Mouse (Mus musculus): ENCODE measurements at regions not wholly inside any gene's neighbourhood (a gene's known extent, or its start where the extent isn't known, plus 50 kb on each side); places are given as distances from the start of the nearest gene placed in this dataset.
A peak's percentile ranks its signal among the peaks of the same experiment; 100 is the strongest.

GRCm38 (mm10) chr13:63654514-63654913 lies 81.1 kb upstream of the Ptch1 start:
- Histone ChIP-seq H3K9me3 (ENCODE audit: control insufficient read depth, low read length) (no peaks in the 10 kb centered on the region), H3K27ac (no peak overlapping the region), H3K4me1 (replicated peaks; ENCODE audit: control insufficient read depth, insufficient read depth, low read length) (no peaks in the 10 kb centered on the region), H3K4me2 (replicated peaks) (no peak overlapping the region), H3K27me3 (ENCODE audit: control insufficient read depth, insufficient read depth, low read length) (no peaks in the 10 kb centered on the region), H3K36me3 (replicated peaks; ENCODE audit: control insufficient read depth, insufficient read depth) (no peaks in the 10 kb centered on the region), H3K4me3 (replicated peaks; ENCODE audit: low read length) (no peak overlapping the region), H3K9ac (no peak overlapping the region)
- ATAC-seq (ENCODE audit: low FRiP score): no peak
- DNase-seq (ENCODE audit: low spot score): peak; percentile 30
- WGBS: 64% methylated on average over 6 of the region's 6 CpGs

- H3K9ac ChIP-seq: no peak overlapping the region
- no peak overlapping the region for H3K4me2 ChIP-seq (replicated peaks)
- ATAC-seq (ENCODE audit: low FRiP score) (no peak), DNase-seq (ENCODE audit: low spot score) (no peak)
- H3K4me3 ChIP-seq (replicated peaks; ENCODE audit: low read length): no peak overlapping the region
- 93% methylated on average over 8 of the region's 8 CpGs for WGBS
- H3K9me3 ChIP-seq (ENCODE audit: control insufficient read depth, low read length): no peaks in the 10 kb centered on the region
- H3K36me3 ChIP-seq (replicated peaks; ENCODE audit: control insufficient read depth, insufficient read depth): no peaks in the 10 kb centered on the region
- no peaks in the 10 kb centered on the region for H3K27me3 ChIP-seq (ENCODE audit: control insufficient read depth, insufficient read depth, low read length)
- H3K4me1 ChIP-seq (replicated peaks; ENCODE audit: control insufficient read depth, insufficient read depth, low read length): no peaks in the 10 kb centered on the region
- no peak overlapping the region for H3K27ac ChIP-seq
Observed at GRCm38 (mm10) chr13:63657115-63657514, 83.7 kb upstream of the Ptch1 start.

- H3K27me3 ChIP-seq (ENCODE audit: control insufficient read depth, insufficient read depth, low read length): no peaks in the 10 kb centered on the region
- no peak for DNase-seq (ENCODE audit: low spot score)
- WGBS: 87% methylated on average over 7 of the region's 7 CpGs
- H3K4me3 ChIP-seq (replicated peaks; ENCODE audit: low read length): no peak overlapping the region
- no peaks in the 10 kb centered on the region for H3K9me3 ChIP-seq (ENCODE audit: control insufficient read depth, low read length)
- ATAC-seq (ENCODE audit: low FRiP score): no peak
- H3K27ac ChIP-seq: no peak overlapping the region
- no peak overlapping the region for H3K4me2 ChIP-seq (replicated peaks)
- no peaks in the 10 kb centered on the region for H3K36me3 ChIP-seq (replicated peaks; ENCODE audit: control insufficient read depth, insufficient read depth)
- no peaks in the 10 kb centered on the region for H3K4me1 ChIP-seq (replicated peaks; ENCODE audit: control insufficient read depth, insufficient read depth, low read length)
- H3K9ac ChIP-seq: no peak overlapping the region
Observed at GRCm38 (mm10) chr13:63659412-63659811, 86.0 kb upstream of the Ptch1 start.

GRCm38 (mm10) chr13:63660431-63660830 lies 87.0 kb upstream of the Ptch1 start:
- Histone ChIP-seq H3K36me3 (replicated peaks; ENCODE audit: control insufficient read depth, insufficient read depth) (no peaks in the 10 kb centered on the region), H3K4me2 (replicated peaks) (no peak overlapping the region), H3K9ac (no peak overlapping the region), H3K4me3 (replicated peaks; ENCODE audit: low read length) (no peak overlapping the region), H3K27me3 (ENCODE audit: control insufficient read depth, insufficient read depth, low read length) (no peaks in the 10 kb centered on the region), H3K4me1 (replicated peaks; ENCODE audit: control insufficient read depth, insufficient read depth, low read length) (no peaks in the 10 kb centered on the region), H3K27ac (no peak overlapping the region), H3K9me3 (ENCODE audit: control insufficient read depth, low read length) (no peaks in the 10 kb centered on the region)
- WGBS: 84% methylated on average over 4 of the region's 4 CpGs
- DNase-seq (ENCODE audit: low spot score) (no peak), ATAC-seq (ENCODE audit: low FRiP score) (no peak)

- DNase-seq (ENCODE audit: low spot score) (no peak), ATAC-seq (ENCODE audit: low FRiP score) (no peak)
- no peaks in the 10 kb centered on the region for H3K27me3 ChIP-seq (ENCODE audit: control insufficient read depth, insufficient read depth, low read length)
- 16% methylated on average over 4 of the region's 4 CpGs for WGBS
- no peaks in the 10 kb centered on the region for H3K9me3 ChIP-seq (ENCODE audit: control insufficient read depth, low read length)
- no peaks in the 10 kb centered on the region for H3K36me3 ChIP-seq (replicated peaks; ENCODE audit: control insufficient read depth, insufficient read depth)
- H3K4me1 ChIP-seq (replicated peaks; ENCODE audit: control insufficient read depth, insufficient read depth, low read length): no peaks in the 10 kb centered on the region
- no peak overlapping the region for H3K4me3 ChIP-seq (replicated peaks; ENCODE audit: low read length)
- no peak overlapping the region for H3K4me2 ChIP-seq (replicated peaks)
- H3K9ac ChIP-seq: no peak overlapping the region
- H3K27ac ChIP-seq: no peak overlapping the region
Observed at GRCm38 (mm10) chr13:63668576-63668975, 95.2 kb upstream of the Ptch1 start.

- no peak for DNase-seq (ENCODE audit: low spot score)
Observed at GRCm38 (mm10) chr13:63669031-63669430, 95.6 kb upstream of the Ptch1 start.

GRCm38 (mm10) chr13:63672425-63672824 lies 99.0 kb upstream of the Ptch1 start:
- H3K36me3 ChIP-seq (replicated peaks; ENCODE audit: control insufficient read depth, insufficient read depth): no peaks in the 10 kb centered on the region
- no peaks in the 10 kb centered on the region for H3K4me1 ChIP-seq (replicated peaks; ENCODE audit: control insufficient read depth, insufficient read depth, low read length)
- H3K9me3 ChIP-seq (ENCODE audit: control insufficient read depth, low read length): no peaks in the 10 kb centered on the region
- DNase-seq (ENCODE audit: low spot score) (no peak), ATAC-seq (ENCODE audit: low FRiP score) (no peak)
- no peak overlapping the region for H3K9ac ChIP-seq
- no peak overlapping the region for H3K4me3 ChIP-seq (replicated peaks; ENCODE audit: low read length)
- no peaks in the 10 kb centered on the region for H3K27me3 ChIP-seq (ENCODE audit: control insufficient read depth, insufficient read depth, low read length)
- no peak overlapping the region for H3K27ac ChIP-seq
- WGBS: 77% methylated on average over 4 of the region's 4 CpGs
- H3K4me2 ChIP-seq (replicated peaks): no peak overlapping the region

More at GRCm38 (mm10) chr13:63669031-63669430, 95.6 kb upstream of the Ptch1 start:
- no peak overlapping the region for H3K27ac ChIP-seq
- no peaks in the 10 kb centered on the region for H3K27me3 ChIP-seq (ENCODE audit: control insufficient read depth, insufficient read depth, low read length)
- no peaks in the 10 kb centered on the region for H3K4me1 ChIP-seq (replicated peaks; ENCODE audit: control insufficient read depth, insufficient read depth, low read length)
- H3K9ac ChIP-seq: no peak overlapping the region
- no peak for ATAC-seq (ENCODE audit: low FRiP score)
- H3K9me3 ChIP-seq (ENCODE audit: control insufficient read depth, low read length): no peaks in the 10 kb centered on the region
- H3K36me3 ChIP-seq (replicated peaks; ENCODE audit: control insufficient read depth, insufficient read depth): no peaks in the 10 kb centered on the region
- 9% methylated on average over 2 of the region's 2 CpGs for WGBS
- H3K4me3 ChIP-seq (replicated peaks; ENCODE audit: low read length): no peak overlapping the region
- H3K4me2 ChIP-seq (replicated peaks): no peak overlapping the region

- DNase-seq (ENCODE audit: low spot score) (no peak), ATAC-seq (ENCODE audit: low FRiP score) (no peak)
- Histone ChIP-seq H3K4me2 (replicated peaks) (no peak overlapping the region), H3K36me3 (replicated peaks; ENCODE audit: control insufficient read depth, insufficient read depth) (no peaks in the 10 kb centered on the region), H3K27ac (no peak overlapping the region), H3K27me3 (ENCODE audit: control insufficient read depth, insufficient read depth, low read length) (no peaks in the 10 kb centered on the region), H3K9me3 (ENCODE audit: control insufficient read depth, low read length) (no peaks in the 10 kb centered on the region), H3K4me1 (replicated peaks; ENCODE audit: control insufficient read depth, insufficient read depth, low read length) (no peaks in the 10 kb centered on the region), H3K9ac (no peak overlapping the region), H3K4me3 (replicated peaks; ENCODE audit: low read length) (no peak overlapping the region)
- WGBS: 71% methylated on average over 2 of the region's 2 CpGs
Observed at GRCm38 (mm10) chr13:63677696-63678095, 104.3 kb upstream of the Ptch1 start.

- no peaks in the 10 kb centered on the region for H3K27me3 ChIP-seq (ENCODE audit: control insufficient read depth, insufficient read depth, low read length)
- H3K27ac ChIP-seq: no peak overlapping the region
- no peak for ATAC-seq (ENCODE audit: low FRiP score)
- no peak for DNase-seq (ENCODE audit: low spot score)
- no peak overlapping the region for H3K4me3 ChIP-seq (replicated peaks; ENCODE audit: low read length)
- no peaks in the 10 kb centered on the region for H3K9me3 ChIP-seq (ENCODE audit: control insufficient read depth, low read length)
- H3K4me1 ChIP-seq (replicated peaks; ENCODE audit: control insufficient read depth, insufficient read depth, low read length): no peaks in the 10 kb centered on the region
- H3K9ac ChIP-seq: no peak overlapping the region
- 80% methylated on average over 10 of the region's 10 CpGs for WGBS
- H3K4me2 ChIP-seq (replicated peaks): no peak overlapping the region
- no peaks in the 10 kb centered on the region for H3K36me3 ChIP-seq (replicated peaks; ENCODE audit: control insufficient read depth, insufficient read depth)
Observed at GRCm38 (mm10) chr13:63678265-63679260, 105.2 kb upstream of the Ptch1 start.
